Mouse (Mus musculus) A20 (cell line): ENCODE results near the gene Zfp92.

Source experiments
- DNase-seq: peaks from one replicate; pipeline ENCODE4 v3.0.0-alpha.2; 2011; ENCODE audit warnings: low read depth, low spot score

Zfp92 gene

GRCm38 (mm10) chrX:73474340-73475165 lies 63.7 kb downstream of the Zfp92 start:
- no peak for DNase-seq

- no peak for DNase-seq
Measured at GRCm38 (mm10) chrX:73475658-73476256, 64.9 kb downstream of the Zfp92 start.

GRCm38 (mm10) chrX:73476621-73477020 lies 65.7 kb downstream of the Zfp92 start:
- no peak for DNase-seq

GRCm38 (mm10) chrX:73477500-73477899 lies 66.6 kb downstream of the Zfp92 start:
- no peak for DNase-seq
